7 mouse cellular contexts compared by ENCODE assay signal in genomic region chr1:138244485-138244884, GRCm38 (mm10). TPM values are rescaled to one million over a fixed set of nuclear protein-coding genes. Genes with fewer than 3 reads are reported as not detected.
DNase-seq lines count a peak whose midpoint lies in the region; ATAC-seq lines count a peak whose summit lies in the region.

No protein-coding gene starts in this region.

- no peak overlapping the region for H3K27ac ChIP-seq in lung, embryonic 16.5 days (ENCODE audit: low read length)

- H3K27me3 ChIP-seq in lung, embryonic 16.5 days (ENCODE audit: control insufficient read depth, insufficient read depth, low read depth, low read length): no peaks in the 10 kb centered on the region

- no peaks in the 10 kb centered on the region for H3K9me3 ChIP-seq in lung, embryonic 16.5 days (ENCODE audit: control insufficient read depth, low read length)

- ATAC-seq in lung, embryonic 16.5 days (ENCODE audit: low read depth): peak; percentile 51
- ATAC-seq in megakaryocyte progenitor cell, adult 5-6 weeks (replicated peaks; ENCODE audit: poor library complexity): peak; percentile 32; the same call in 1 of the 2 replicates
- ATAC-seq in erythroblast, adult 5-6 weeks (replicated peaks; ENCODE audit: low FRiP score, poor library complexity, severe bottlenecking): no peak

- peak overlapping the region; percentile 13; the same call in 1 of the 2 replicates for H3K4me2 ChIP-seq in lung, embryonic 16.5 days (ENCODE audit: low read depth, low read length)

- no peak overlapping the region for H3K4me3 ChIP-seq in lung, embryonic 16.5 days (ENCODE audit: low read length)

- intact Hi-C loops in gastrocnemius, postnatal 14 days (cut with DNase I; ENCODE audit: low total_unique reads): no loop called here

- no peak overlapping the region for H3K9ac ChIP-seq in lung, embryonic 16.5 days (ENCODE audit: low read length)

- 27% methylated on average over 7 of the region's 7 CpGs for WGBS in lung, embryonic 16.5 days

- no peaks in the 10 kb centered on the region for H3K36me3 ChIP-seq in lung, embryonic 16.5 days (ENCODE audit: control insufficient read depth, insufficient read depth, low read length)

- H3K4me1 ChIP-seq in lung, embryonic 16.5 days (replicated peaks; ENCODE audit: control insufficient read depth, insufficient read depth, low read length): peaks cover 7% of the 10 kb centered on the region; the same call in 1 of the 2 replicates

- no peak for DNase-seq in lung, postnatal 25 days (ENCODE audit: low spot score)
- peak; percentile 38 for DNase-seq in heart, adult 8-10 months (ENCODE audit: low spot score)
- DNase-seq in kidney, postnatal 25 days: peak; percentile 42 to 50
- no peak for DNase-seq in gastrocnemius, postnatal 14 days

RNA-seq across cellular contexts. Expression of gene Atp6v1g3, which starts 29.1 kb away (rescaled TPM):
- polyA plus RNA-seq in lung, embryonic 16.5 days (2015; fragmentation: Nextera tagmentation; extraction: Ambion mirVana): not detected in 2 replicates
- not detected for total RNA-seq in heart, adult 8-10 months (2022)
- not detected in 2 replicates for total RNA-seq in megakaryocyte progenitor cell, adult 5-6 weeks (2015)
- not detected in 2 replicates for total RNA-seq in megakaryocyte progenitor cell, adult 5-6 weeks (2017)
- not detected for total RNA-seq in gastrocnemius, postnatal 14 days (2021)
- not detected in 2 replicates for total RNA-seq in erythroblast, adult 5-6 weeks (2015; ENCODE audit: low replicate concordance)
- total RNA-seq in erythroblast, adult 5-6 weeks (2017; ENCODE audit: low replicate concordance): not detected in 2 replicates

Comparison
In these comparisons a context has a peak if more than half of its experiments do, and no peak if none do; other contexts are left out.
1. DNase-seq: peak in heart, adult 8-10 months (single experiment) and kidney, postnatal 25 days (2 of 2); none in lung, postnatal 25 days (single experiment) and gastrocnemius, postnatal 14 days (single experiment).